ENCODE assay signal across 8 mouse cellular contexts in genomic region chr9:64020606-64021318, GRCm38 (mm10). TPM values are rescaled to one million over a fixed set of nuclear protein-coding genes. Genes with fewer than 3 reads are reported as not detected.
DNase-seq lines count a peak whose midpoint lies in the region; ATAC-seq and TF ChIP-seq lines count a peak whose summit lies in the region.

No protein-coding gene starts in this region.

- H3ac ChIP-seq in myocyte (ENCODE audit: control insufficient read depth, insufficient read length) = peak overlapping the region; percentile 71

- no peaks in the 10 kb centered on the region for H3K79me2 ChIP-seq in myocyte (ENCODE audit: control insufficient read depth, insufficient read depth)

- H3K27ac ChIP-seq in kidney, embryonic 14.5 days (ENCODE audit: low read depth, low read length) = peak overlapping the region; percentile 98
- peak overlapping the region; percentile 94 to 97 for H3K27ac ChIP-seq in heart, embryonic 14.5 days (replicated peaks in 1 of 2; ENCODE audit: control insufficient read depth in 1 of 2, insufficient read depth in 1 of 2, low read depth in 2 of 2, low read length in 2 of 2)
- peak overlapping the region; percentile 98 for H3K27ac ChIP-seq in limb, embryonic 12.5 days

- no peaks in the 10 kb centered on the region for H3K27me3 ChIP-seq in kidney, embryonic 14.5 days (ENCODE audit: control insufficient read depth, insufficient read depth, low read length)
- no peaks in the 10 kb centered on the region for H3K27me3 ChIP-seq in heart, embryonic 14.5 days (ENCODE audit: control insufficient read depth, insufficient read depth, low read length)
- H3K27me3 ChIP-seq in limb, embryonic 12.5 days = no peaks in the 10 kb centered on the region
- no peaks in the 10 kb centered on the region for H3K27me3 ChIP-seq in myocyte (ENCODE audit: control insufficient read depth, insufficient read depth, insufficient read length)

- peak overlapping the region; percentile 97 for H3K4me3 ChIP-seq in kidney, embryonic 14.5 days (ENCODE audit: low read length)
- H3K4me3 ChIP-seq in heart, embryonic 14.5 days (ENCODE audit: control insufficient read depth in 1 of 2, insufficient read depth in 1 of 2, low read depth in 1 of 2, low read length in 2 of 2) = peak overlapping the region; percentile 79 to 98
- H3K4me3 ChIP-seq in limb, embryonic 12.5 days (replicated peaks) = peak overlapping the region; percentile 96
- H3K4me3 ChIP-seq in myocyte = peak overlapping the region; percentile 39

- no peak for DNase-seq in kidney, adult 8-10 months
- DNase-seq in embryo, embryonic 10 days (ENCODE audit: low spot score) = peak; percentile 47
- no peak for DNase-seq in right cerebral cortex, adult 2 months (ENCODE audit: low spot score in 2 of 2)

- H3K4me2 ChIP-seq in kidney, embryonic 14.5 days (replicated peaks; ENCODE audit: low read depth, low read length) = peak overlapping the region; percentile 71
- peak overlapping the region; percentile 96 for H3K4me2 ChIP-seq in heart, embryonic 14.5 days (ENCODE audit: low read length)
- peak overlapping the region; percentile 96 for H3K4me2 ChIP-seq in limb, embryonic 12.5 days
- H3K4me2 ChIP-seq in myocyte (ENCODE audit: low read depth) = peak overlapping the region; percentile 98

- H3K36me3 ChIP-seq in kidney, embryonic 14.5 days (ENCODE audit: control insufficient read depth, insufficient read depth, low read length) = peaks cover 3% of the 10 kb centered on the region; the same call in 1 of the 2 replicates
- H3K36me3 ChIP-seq in heart, embryonic 14.5 days (ENCODE audit: control insufficient read depth, insufficient read depth, low read length) = peaks cover 15% of the 10 kb centered on the region; the same call in 1 of the 2 replicates
- H3K36me3 ChIP-seq in limb, embryonic 12.5 days = peaks cover 8% of the 10 kb centered on the region; the same call in 1 of the 2 replicates
- no peaks in the 10 kb centered on the region for H3K36me3 ChIP-seq in myocyte (ENCODE audit: control insufficient read depth, insufficient read depth)

- H3K9ac ChIP-seq in kidney, embryonic 14.5 days (ENCODE audit: low read depth, low read length) = peak overlapping the region; percentile 99
- peak overlapping the region; percentile 93 for H3K9ac ChIP-seq in heart, embryonic 14.5 days (ENCODE audit: low read length)
- H3K9ac ChIP-seq in limb, embryonic 12.5 days (replicated peaks) = peak overlapping the region; percentile 100

- no peak for ATAC-seq in kidney, embryonic 14.5 days (ENCODE audit: low FRiP score, low TSS enrichment)
- ATAC-seq in heart, embryonic 14.5 days (ENCODE audit: insufficient number of reproducible peaks, insufficient read depth, low FRiP score, low read depth) = no peak
- no peak for ATAC-seq in limb, embryonic 12.5 days (ENCODE audit: insufficient number of reproducible peaks, insufficient read depth, low FRiP score, low TSS enrichment, low read depth)
- ATAC-seq in frontal cortex, adult (ENCODE audit: low TSS enrichment) = no peak

- H3K4me1 ChIP-seq in kidney, embryonic 14.5 days (ENCODE audit: control insufficient read depth, insufficient read depth, low read length) = peaks cover 37% of the 10 kb centered on the region
- peaks cover 12 to 39% of the 10 kb centered on the region in 2 experiments for H3K4me1 ChIP-seq in heart, embryonic 14.5 days (ENCODE audit: control insufficient read depth in 2 of 2, insufficient read depth in 2 of 2, low read length in 2 of 2)
- H3K4me1 ChIP-seq in limb, embryonic 12.5 days (replicated peaks) = peaks cover 52% of the 10 kb centered on the region

- WGBS in kidney, embryonic 14.5 days = under 1% methylated on average over 79 of the region's 89 CpGs
- 1% methylated on average over 86 of the region's 89 CpGs for WGBS in heart, embryonic 14.5 days
- WGBS in limb, embryonic 12.5 days = under 1% methylated on average over 89 of the region's 89 CpGs

- no peak for TF ChIP-seq POLR2A in myocyte (IDR thresholded peaks at IDR 0.05; ENCODE audit: insufficient read length, low read depth)

- H3K9me3 ChIP-seq in kidney, embryonic 14.5 days (ENCODE audit: control insufficient read depth, low read length) = no peaks in the 10 kb centered on the region
- no peaks in the 10 kb centered on the region for H3K9me3 ChIP-seq in heart, embryonic 14.5 days (ENCODE audit: control insufficient read depth, low read length)
- H3K9me3 ChIP-seq in limb, embryonic 12.5 days = no peaks in the 10 kb centered on the region

TF ChIP-seq in myocyte, 11 proteins besides CTCF, POLR2A, EP300 and RAD21:
- TF ChIP-seq POLR2AphosphoS2 (IDR thresholded peaks at IDR 0.05; ENCODE audit: insufficient read length, low read depth) (no peak), MYOD1 (IDR thresholded peaks at IDR 0.05; ENCODE audit: control insufficient read depth in 1 of 3, insufficient read length in 2 of 3, low read depth in 2 of 3) (no peak), REST (IDR thresholded peaks at IDR 0.05; ENCODE audit: insufficient read depth, insufficient read length) (no peak), TCF3 (IDR thresholded peaks at IDR 0.05; ENCODE audit: insufficient read length, low read depth) (no peak), MYOG (IDR thresholded peaks at IDR 0.05; ENCODE audit: control insufficient read depth in 1 of 3, insufficient read depth in 1 of 3, insufficient read length in 2 of 3, low read depth in 2 of 3) (no peak), MAX (IDR thresholded peaks at IDR 0.05; ENCODE audit: low read depth) (no peak), SRF (IDR thresholded peaks at IDR 0.05; ENCODE audit: control insufficient read depth, insufficient read length, low read depth) (no peak), TCF12 (IDR thresholded peaks at IDR 0.05; ENCODE audit: insufficient read depth, poor library complexity, severe bottlenecking) (no peak), USF1 (IDR thresholded peaks at IDR 0.05; ENCODE audit: low read depth) (no peak)

RNA-seq across cellular contexts. Expression of gene Smad6, which starts 1.1 kb away (rescaled TPM):
- polyA plus RNA-seq in kidney, embryonic 14.5 days (2014; fragmentation: Nextera tagmentation; extraction: Ambion mirVana) = 12.2 and 14.3 TPM in 2 replicates
- polyA plus RNA-seq in heart, embryonic 14.5 days (2014; fragmentation: Nextera tagmentation; extraction: Ambion mirVana) = 18.7 and 30.8 TPM in 2 replicates
- 23.5 and 23.9 TPM in 2 replicates for polyA plus RNA-seq in limb, embryonic 12.5 days (2016; fragmentation: Nextera tagmentation; extraction: Ambion mirVana)
- 1.5 TPM for polyA plus RNA-seq in myocyte (2012; fragmentation: generic; extraction: Trizol)

Comparison
In these comparisons a context has a peak if more than half of its experiments do, and no peak if none do; other contexts are left out.
1. H3K4me3 ChIP-seq: peak in every context shown above with its lines; median percentile 97 in kidney, embryonic 14.5 days; 96 in limb, embryonic 12.5 days; 88 in heart, embryonic 14.5 days; 39 in myocyte.